Mouse (Mus musculus) forebrain, embryonic 16.5 days (tissue): ENCODE data around the gene Mpv17l. TPM values are rescaled to one million over a fixed set of nuclear protein-coding genes. Genes with fewer than 3 reads are reported as not detected.

Experiments
- ATAC-seq: fragments of 200-750 bp; cut with Nextera tagmentation; 2 replicates; pipeline ENCODE4 v1.8.0; 2017; ENCODE audit warnings: mild to moderate bottlenecking, moderate library complexity
- H3K27ac ChIP-seq: fragments of 300-500 bp; sonication (generic); 2 replicates; pipeline ENCODE4 v1.5.1; 2014; ENCODE audit warnings: low read length, control low read depth
- H3K27me3 ChIP-seq: fragments of 300-500 bp; sonication (generic); replicated peaks from 2 replicates; pipeline ENCODE4 v1.6.1; 2014; ENCODE audit warnings: low read length; ENCODE audit not compliant: control insufficient read depth, insufficient read depth
- H3K36me3 ChIP-seq: fragments of 300-500 bp; sonication (generic); 2 replicates; pipeline ENCODE4 v1.6.1; 2014; ENCODE audit not compliant: control insufficient read depth, insufficient read depth
- H3K4me1 ChIP-seq: fragments of 300-500 bp; sonication (generic); replicated peaks from 2 replicates; pipeline ENCODE4 v1.6.1; 2014; ENCODE audit warnings: low read length; ENCODE audit not compliant: control insufficient read depth, insufficient read depth
- H3K4me2 ChIP-seq: fragments of 300-500 bp; sonication (generic); 2 replicates; pipeline ENCODE4 v1.6.1; 2014; ENCODE audit warnings: mild to moderate bottlenecking, low read length, control low read depth
- H3K4me3 ChIP-seq: fragments of 300-500 bp; sonication (generic); replicated peaks from 2 replicates; pipeline ENCODE4 v1.5.1; 2014; ENCODE audit warnings: mild to moderate bottlenecking, low read length, control low read depth
- H3K9ac ChIP-seq: fragments of 300-500 bp; sonication (generic); replicated peaks from 2 replicates; pipeline ENCODE4 v1.6.1; 2014; ENCODE audit warnings: low read depth, low read length, control low read depth
- H3K9me3 ChIP-seq: fragments of 300-500 bp; sonication (generic); 2 replicates; pipeline ENCODE4 v1.6.1; 2016; ENCODE audit warnings: low read length; ENCODE audit not compliant: control insufficient read depth
- WGBS: fragments of 180-500 bp; shearing (Covaris S2); extraction: QIAGEN DNeasy Blood & Tissue Kit; methylation state at CpG from one replicate; pipeline ENCODE4 v1.1.7; 2014; 5-methylcytosine and 5-hydroxymethylcytosine counted together
- polyA plus RNA-seq: library from polyadenylated mRNA; unstranded; fragments of >200 nt; fragmentation: Nextera tagmentation; extraction: Ambion mirVana; gene quantifications from 2 replicates; pipeline ENCODE4 v1.2.1, GENCODE M21; 2015

Gene Mpv17l
- polyA plus RNA-seq, 1 experiment from 2014 or later: 23.7 TPM

GRCm38 (mm10) chr16:13986574-13987478 is 83.9 kb downstream of the Mpv17l start, which contains the start of the genes 2900011O08Rik and Ifitm7:
Gene 2900011O08Rik (plus strand): TSS chr16:13986604.
Gene Ifitm7 (minus strand): TSS chr16:13986888.
- Histone ChIP-seq H3K4me2 (peak within 1 kb of the TSS; percentile 70), H3K4me1 (peaks cover 16% of the 10 kb centered on the region), H3K27ac (peak within 1 kb of the TSS; percentile 89), H3K27me3 (no peaks in the 10 kb centered on the region), H3K4me3 (peak within 1 kb of the TSS; percentile 71), H3K36me3 (no peaks in the 10 kb centered on the region), H3K9ac (peak within 1 kb of the TSS; percentile 74), H3K9me3 (no peaks in the 10 kb centered on the region)
- peak; percentile 92 for ATAC-seq
- WGBS: under 1% methylated on average over 31 of the region's 31 CpGs

GRCm38 (mm10) chr16:13992518-13993248 is 89.7 kb downstream of the Mpv17l start:
- H3K36me3 ChIP-seq: no peaks in the 10 kb centered on the region
- 89% methylated on average over 11 of the region's 11 CpGs for WGBS
- H3K4me1 ChIP-seq: peaks cover 13% of the 10 kb centered on the region
- no peak overlapping the region for H3K9ac ChIP-seq
- H3K27ac ChIP-seq: no peak overlapping the region
- H3K27me3 ChIP-seq: no peaks in the 10 kb centered on the region
- no peak overlapping the region for H3K4me3 ChIP-seq
- no peaks in the 10 kb centered on the region for H3K9me3 ChIP-seq
- no peak overlapping the region for H3K4me2 ChIP-seq
- ATAC-seq: no peak

- Histone ChIP-seq H3K9me3 (no peaks in the 10 kb centered on the region), H3K27ac (no peak overlapping the region), H3K4me3 (no peak overlapping the region), H3K4me2 (no peak overlapping the region), H3K27me3 (no peaks in the 10 kb centered on the region), H3K4me1 (0 out of 2 replicates have a peak, but pooled peaks cover 3% of the 10 kb centered on the region), H3K9ac (no peak overlapping the region), H3K36me3 (no peaks in the 10 kb centered on the region)
- ATAC-seq: no peak
- WGBS: 92% methylated on average over 1 of the region's 1 CpGs
Observed at GRCm38 (mm10) chr16:13994076-13994475, 91.1 kb downstream of the Mpv17l start.

- Histone ChIP-seq H3K4me1 (no peaks in the 10 kb centered on the region), H3K27me3 (no peaks in the 10 kb centered on the region), H3K9me3 (no peaks in the 10 kb centered on the region), H3K9ac (no peak overlapping the region), H3K4me2 (no peak overlapping the region), H3K27ac (no peak overlapping the region), H3K36me3 (no peaks in the 10 kb centered on the region), H3K4me3 (no peak overlapping the region)
- WGBS: 87% methylated on average over 1 of the region's 1 CpGs
- ATAC-seq: no peak
Observed at GRCm38 (mm10) chr16:13994502-13994901, 91.5 kb downstream of the Mpv17l start.

Other genes with a start within 250 kb of the Mpv17l start
- gene Parn, start 235.0 kb upstream of the Mpv17l start, polyA plus RNA-seq: 44.2 and 46.4 TPM in 2 replicates
- 53.3 and 56.9 TPM in 2 replicates for gene Bfar, start 231.3 kb upstream of the Mpv17l start, polyA plus RNA-seq
- gene 3110001I22Rik, start 231.2 kb upstream of the Mpv17l start, polyA plus RNA-seq: 8.5 and 8.6 TPM in 2 replicates
- 0.43 TPM in 1 of 2 replicates, not detected in the other for gene Pla2g10, start 172.2 kb upstream of the Mpv17l start, polyA plus RNA-seq
- 109 and 118 TPM in 2 replicates for gene Rrn3, start 122.5 kb upstream of the Mpv17l start, polyA plus RNA-seq
- gene Ntan1, start 84.3 kb upstream of the Mpv17l start, polyA plus RNA-seq: 208 and 219 TPM in 2 replicates
- gene Pdxdc1, start within 50 bp of the Mpv17l start, polyA plus RNA-seq: 72.4 and 73.7 TPM in 2 replicates
- 138 and 163 TPM in 2 replicates for gene 2900011O08Rik, start 83.4 kb downstream of the Mpv17l start, polyA plus RNA-seq
- 0.41 and 0.56 TPM in 2 replicates for gene Ifitm7, start 83.7 kb downstream of the Mpv17l start, polyA plus RNA-seq